Mouse (Mus musculus) lung, postnatal 0 days (tissue): Measurements from ENCODE around the gene Larp1b. TPM values are rescaled to one million over a fixed set of nuclear protein-coding genes. Genes with fewer than 3 reads are reported as not detected.

ENCODE experiments used
- ATAC-seq: fragments of 200-750 bp; cut with Nextera tagmentation; 2 replicates; pipeline ENCODE4 v1.8.0; 2017; ENCODE audit warnings: moderate library complexity
- DNase-seq: peaks from one replicate; pipeline ENCODE4 v3.0.0-alpha.2; 2016; ENCODE audit warnings: low spot score
- H3K27ac ChIP-seq: fragments of 300-500 bp; sonication (generic); 2 replicates; pipeline ENCODE4 v1.5.1; 2014; ENCODE audit warnings: antibody characterized with exemption, mild to moderate bottlenecking, low read length, mixed read lengths
- H3K27me3 ChIP-seq: fragments of 300-500 bp; sonication (generic); replicated peaks from 2 replicates; pipeline ENCODE4 v1.6.1; 2014; ENCODE audit warnings: low read length, mixed read lengths; ENCODE audit not compliant: insufficient read depth
- H3K36me3 ChIP-seq: fragments of 300-500 bp; sonication (generic); 2 replicates; pipeline ENCODE4 v1.6.1; 2014; ENCODE audit warnings: low read length, mixed read lengths; ENCODE audit not compliant: insufficient read depth
- H3K4me1 ChIP-seq: fragments of 300-500 bp; sonication (generic); 2 replicates; pipeline ENCODE4 v1.6.1; 2014; ENCODE audit warnings: antibody characterized with exemption, low read depth, low read length, mixed read lengths; ENCODE audit not compliant: insufficient read depth
- H3K4me2 ChIP-seq: fragments of 300-500 bp; sonication (generic); replicated peaks from 2 replicates; pipeline ENCODE4 v1.6.1; 2014; ENCODE audit warnings: low read depth, mild to moderate bottlenecking, low read length, moderate library complexity, mixed read lengths
- H3K4me3 ChIP-seq: fragments of 300-500 bp; sonication (generic); 2 replicates; pipeline ENCODE4 v1.5.1; 2014; ENCODE audit warnings: low read depth, low read length
- H3K9ac ChIP-seq: fragments of 300-500 bp; sonication (generic); replicated peaks from 2 replicates; pipeline ENCODE4 v1.6.1; 2014; ENCODE audit warnings: low read depth, mild to moderate bottlenecking
- H3K9me3 ChIP-seq: fragments of 300-500 bp; sonication (generic); 2 replicates; pipeline ENCODE4 v1.6.1; 2016; ENCODE audit warnings: low read length, mixed read lengths
- CTCF ChIP-seq: IDR thresholded peaks from 2 replicates; pipeline ENCODE4 v1.5.1; 2016; ENCODE audit warnings: antibody characterized with exemption, mild to moderate bottlenecking
- EP300 ChIP-seq: IDR thresholded peaks from 2 replicates; pipeline ENCODE4 v1.6.1; 2016; ENCODE audit warnings: antibody characterized with exemption, mild to moderate bottlenecking, control low read depth
- WGBS: fragments of 180-500 bp; shearing (Covaris S2); extraction: QIAGEN DNeasy Blood & Tissue Kit; methylation state at CpG from one replicate; pipeline ENCODE4 v1.1.7; 2014; 5-methylcytosine and 5-hydroxymethylcytosine counted together
- polyA plus RNA-seq: library from polyadenylated mRNA; unstranded; fragments of >200 nt; fragmentation: Nextera tagmentation; extraction: Ambion mirVana; gene quantifications from 2 replicates; pipeline ENCODE4 v1.2.1, GENCODE M21; 2015

Larp1b gene
- polyA plus RNA-seq, 1 experiment from 2014 or later, result 7.2 TPM

- TF ChIP-seq EP300, result 0 out of 2 replicates have a peak, but pooled peaks have one; percentile 43
- no peak for TF ChIP-seq CTCF
- Histone ChIP-seq H3K9ac (no peak overlapping the region), H3K27ac (no peak overlapping the region), H3K27me3 (no peaks in the 10 kb centered on the region), H3K36me3 (no peaks in the 10 kb centered on the region), H3K4me3 (no peak overlapping the region), H3K9me3 (no peaks in the 10 kb centered on the region), H3K4me1 (no peaks in the 10 kb centered on the region), H3K4me2 (no peak overlapping the region)
- WGBS, result 57% methylated on average over 8 of the region's 8 CpGs
- peak; percentile 58 for DNase-seq
- peak; percentile 63 for ATAC-seq
These were observed 125.7 kb downstream of the Larp1b start for GRCm38 (mm10) chr3:41075376-41075775.

DNA sequence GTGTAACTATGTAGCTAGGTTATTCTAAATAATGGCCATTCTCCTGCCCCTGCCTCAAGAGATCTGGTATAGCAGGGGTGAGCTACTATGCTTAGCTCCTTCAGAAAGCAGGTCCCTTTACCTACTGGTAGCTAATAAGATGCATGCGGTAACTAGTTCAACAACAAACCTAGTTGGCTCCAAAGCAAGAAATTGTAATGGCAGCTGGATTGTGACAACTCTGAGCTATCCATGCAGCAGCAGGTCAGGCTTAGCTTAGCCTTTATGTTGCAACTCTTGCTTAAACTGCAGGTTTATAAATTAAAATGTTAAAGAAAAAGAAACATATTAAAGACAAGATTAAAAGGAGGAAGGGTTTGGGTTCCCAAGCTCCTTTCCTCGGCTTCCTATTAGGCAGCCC lies 129.0 kb downstream of the Larp1b start:
- H3K4me3 ChIP-seq, result no peak overlapping the region
- H3K27ac ChIP-seq, result no peak overlapping the region
- H3K4me1 ChIP-seq, result peaks cover 9% of the 10 kb centered on the region
- H3K9ac ChIP-seq, result no peak overlapping the region
- no peaks in the 10 kb centered on the region for H3K9me3 ChIP-seq
- no peak for DNase-seq
- TF ChIP-seq EP300 (no peak), CTCF (no peak)
- no peak for ATAC-seq
- no peaks in the 10 kb centered on the region for H3K36me3 ChIP-seq
- WGBS, result 96% methylated on average over 2 of the region's 2 CpGs
- no peaks in the 10 kb centered on the region for H3K27me3 ChIP-seq
- no peak overlapping the region for H3K4me2 ChIP-seq

DNA sequence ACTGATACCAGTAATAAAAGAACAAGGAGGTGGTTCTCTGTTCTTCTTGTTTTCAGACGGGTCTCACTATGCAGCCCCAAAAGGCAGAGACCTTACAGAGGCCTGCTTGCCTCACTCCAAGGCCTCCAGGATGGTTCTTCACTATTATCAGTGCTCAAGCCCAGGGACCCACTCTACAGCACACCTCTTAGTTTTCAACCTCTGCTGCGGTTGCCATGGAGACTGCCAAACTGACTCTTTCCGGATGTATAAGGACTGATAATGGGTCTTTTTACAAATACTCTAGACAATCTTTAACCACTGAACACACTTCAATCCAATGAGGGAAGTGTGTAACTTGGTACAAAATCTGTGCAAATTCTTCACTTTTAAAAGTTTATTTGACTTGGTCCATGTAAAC lies 131.1 kb downstream of the Larp1b start:
- no peak for ATAC-seq
- Histone ChIP-seq H3K4me2 (peak overlapping the region; percentile 97; the same call in 1 of the 2 replicates), H3K4me3 (peak overlapping the region; percentile 3; the same call in 1 of the 2 replicates), H3K36me3 (no peaks in the 10 kb centered on the region), H3K9me3 (no peaks in the 10 kb centered on the region), H3K9ac (no peak overlapping the region), H3K4me1 (peaks cover 9% of the 10 kb centered on the region), H3K27me3 (no peaks in the 10 kb centered on the region), H3K27ac (no peak overlapping the region)
- WGBS, result 29% methylated on average over 3 of the region's 3 CpGs
- DNase-seq, result peak; percentile 56
- TF ChIP-seq CTCF (no peak), EP300 (no peak)

GRCm38 (mm10) chr3:41081474-41082301 lies 132.1 kb downstream of the Larp1b start:
- H3K27ac ChIP-seq, result peak overlapping the region; percentile 84
- H3K27me3 ChIP-seq, result no peaks in the 10 kb centered on the region
- no peaks in the 10 kb centered on the region for H3K9me3 ChIP-seq
- TF ChIP-seq CTCF, result no peak
- TF ChIP-seq EP300, result no peak
- H3K9ac ChIP-seq, result peak overlapping the region; percentile 59
- DNase-seq, result peak; percentile 57
- no peak for ATAC-seq
- H3K4me3 ChIP-seq, result peak overlapping the region; percentile 88
- peaks cover 9% of the 10 kb centered on the region for H3K4me1 ChIP-seq
- H3K4me2 ChIP-seq, result peak overlapping the region; percentile 97
- no peaks in the 10 kb centered on the region for H3K36me3 ChIP-seq
- WGBS, result 4% methylated on average over 23 of the region's 23 CpGs

GRCm38 (mm10) chr3:41082520-41082884 lies 132.9 kb downstream of the Larp1b start:
- no peaks in the 10 kb centered on the region for H3K27me3 ChIP-seq
- H3K27ac ChIP-seq, result peak overlapping the region; percentile 84
- H3K9ac ChIP-seq, result peak overlapping the region; percentile 59
- DNase-seq, result no peak
- peak; percentile 13 for ATAC-seq
- no peaks in the 10 kb centered on the region for H3K9me3 ChIP-seq
- no peaks in the 10 kb centered on the region for H3K36me3 ChIP-seq
- H3K4me1 ChIP-seq, result peaks cover 9% of the 10 kb centered on the region
- WGBS, result under 1% methylated on average over 18 of the region's 43 CpGs
- no peak for TF ChIP-seq CTCF
- peak overlapping the region; percentile 88 for H3K4me3 ChIP-seq
- peak overlapping the region; percentile 97 for H3K4me2 ChIP-seq

DNA sequence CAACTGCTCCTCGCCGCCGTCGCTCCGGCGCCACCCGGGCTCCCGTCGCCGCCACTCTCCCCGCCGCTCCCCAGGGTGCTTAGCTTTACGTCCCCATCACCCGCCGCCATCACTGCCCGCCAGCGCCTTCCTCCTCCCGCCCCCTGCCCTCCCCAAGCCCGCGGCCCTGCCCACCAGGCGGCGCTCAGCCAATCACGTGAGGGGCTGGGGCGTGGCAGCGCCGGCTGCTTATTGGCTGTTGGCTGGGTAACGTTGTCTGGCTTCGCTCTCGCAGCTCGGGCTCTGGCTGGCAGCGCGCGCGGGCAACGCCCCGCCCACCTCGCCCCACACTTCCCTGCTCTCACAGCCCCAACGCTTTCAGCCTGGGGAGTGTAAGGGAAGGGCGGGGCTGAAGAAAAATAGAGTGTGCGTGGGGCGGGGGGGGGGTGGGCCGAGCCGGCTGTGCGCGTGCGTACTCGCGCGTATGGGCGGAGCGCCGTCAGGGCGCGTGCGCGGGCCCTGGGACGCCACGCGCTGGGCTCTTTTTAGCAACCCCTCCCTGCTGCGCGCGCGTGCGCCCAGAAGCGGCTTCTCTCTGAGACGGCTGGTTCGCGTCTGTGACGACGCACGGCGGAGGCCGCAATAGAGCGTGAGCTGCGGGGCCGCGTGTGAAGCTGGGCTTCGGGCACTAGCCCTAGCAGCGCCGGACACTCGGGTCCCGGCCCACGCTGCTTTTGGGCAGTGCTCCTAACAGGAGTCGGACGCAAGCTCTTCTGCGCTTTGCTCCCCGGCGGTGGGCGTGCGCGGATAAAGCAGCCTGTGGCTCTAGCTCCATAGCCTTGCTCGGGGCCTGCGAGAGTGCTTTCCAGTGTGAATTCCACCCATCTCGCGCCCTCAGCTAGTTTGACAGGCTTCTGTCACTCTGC lies 133.5 kb downstream of the Larp1b start, which contains the start of gene Pgrmc2:
Gene Pgrmc2, minus strand, starts transcription at position 162 of the 905 bp plus-strand sequence.
- peak within 1 kb of the TSS; percentile 97 for H3K4me2 ChIP-seq
- whole genome bisulfite sequencing, result under 1% methylated on average over 59 of the region's 95 CpGs
- peak; percentile 98 for ATAC-seq

More for the DNA sequence above, 133.5 kb downstream of the Larp1b start, which contains the start of gene Pgrmc2:
- peak; percentile 99 for DNase-seq
- Histone ChIP-seq H3K4me1 (peaks cover 9% of the 10 kb centered on the region), H3K27ac (peak within 1 kb of the TSS; percentile 84), H3K36me3 (no peaks in the 10 kb centered on the region), H3K27me3 (no peaks in the 10 kb centered on the region), H3K9me3 (no peaks in the 10 kb centered on the region), H3K4me3 (peak within 1 kb of the TSS; percentile 88), H3K9ac (peak within 1 kb of the TSS; percentile 59)
- TF ChIP-seq EP300 (no peak), CTCF (peak; percentile 63)
